Mouse (Mus musculus) C2C12 (cell line): Measurements from ENCODE around the gene Tbkbp1.

ENCODE experiments used
- CEBPB ChIP-seq: IDR thresholded peaks from one replicate; pipeline ENCODE4 v1.6.1; 2011; ENCODE audit warnings: low read depth, mild to moderate bottlenecking, control low read depth, moderate library complexity
- CTCF ChIP-seq: IDR thresholded peaks from one replicate; pipeline ENCODE4 v1.5.1; 2011; ENCODE audit not compliant: control insufficient read depth, insufficient read depth, insufficient read length
- MAX ChIP-seq: IDR thresholded peaks from one replicate; pipeline ENCODE4 v1.6.1; 2011; ENCODE audit warnings: mild to moderate bottlenecking, control low read depth
- MYOD1 ChIP-seq: IDR thresholded peaks from one replicate; pipeline ENCODE4 v1.6.1; 2011; ENCODE audit warnings: low read depth; ENCODE audit not compliant: control insufficient read depth, insufficient read length
- USF1 ChIP-seq: IDR thresholded peaks from one replicate; pipeline ENCODE4 v1.6.1; 2011; ENCODE audit warnings: low read depth, mild to moderate bottlenecking, control low read depth, moderate library complexity

GRCm38 (mm10) chr11:97178198-97178597 is 26.9 kb upstream of the Tbkbp1 start:
- no peak for TF ChIP-seq CTCF
- TF ChIP-seq CEBPB: no peak
- TF ChIP-seq MAX: no peak
- no peak for TF ChIP-seq USF1
- no peak for TF ChIP-seq MYOD1
